Mouse (Mus musculus) brown adipose tissue, adult 24 weeks (tissue): ENCODE data around the gene Gm42957. TPM values are rescaled to one million over a fixed set of nuclear protein-coding genes. Genes with fewer than 3 reads are reported as not detected.
"Not testable (repeated sequence)": the region's sequence is repeated elsewhere in the genome, so short reads cannot be mapped to it uniquely, and the experiment has no call there.

Experiments used
- H3K27ac ChIP-seq: fragments of 200-500 bp; replicated peaks from 2 replicates; pipeline ENCODE4 v1.5.1; 2012; ENCODE audit warnings: low read depth, mild to moderate bottlenecking, low read length
- H3K4me1 ChIP-seq: fragments of 200-500 bp; 2 replicates; pipeline ENCODE4 v1.6.1; 2012; ENCODE audit warnings: low read length, mixed read lengths; ENCODE audit not compliant: control insufficient read depth, insufficient read depth, insufficient read length
- H3K4me3 ChIP-seq: fragments of 200-500 bp; 2 replicates; pipeline ENCODE4 v1.5.1; 2012; ENCODE audit warnings: low read depth, mild to moderate bottlenecking, low read length, moderate library complexity; ENCODE audit not compliant: insufficient read depth
- polyA plus RNA-seq: library from polyadenylated mRNA; stranded (reverse); fragments of >200 nt; gene quantifications from 2 replicates; pipeline ENCODE4 v1.2.4, GENCODE M21; 2012; ENCODE audit not compliant: missing spikeins, insufficient read depth, insufficient read length

Gm42957 gene
- polyA plus RNA-seq, 1 experiment: not detected

DNA sequence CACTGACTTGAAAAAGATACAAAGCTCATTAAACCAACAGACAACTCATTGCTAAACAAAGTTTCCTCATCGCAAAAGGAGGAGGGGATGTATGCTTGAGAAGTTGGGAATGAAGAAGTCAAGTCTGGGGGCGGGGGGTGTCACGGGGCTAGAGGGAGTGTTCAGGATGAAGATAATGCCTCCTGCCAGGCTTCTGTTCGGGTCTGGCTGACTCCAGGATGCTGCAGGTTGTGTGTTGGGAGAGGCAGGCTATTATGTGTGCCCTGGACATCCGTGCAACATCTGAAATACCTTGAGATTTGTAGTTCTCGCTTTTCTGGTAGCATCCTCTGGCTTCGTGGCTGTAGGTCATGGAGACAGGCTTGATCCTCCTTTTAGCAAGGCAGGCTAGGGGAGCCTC lies 43.2 kb downstream of the Gm42957 start:
- Histone ChIP-seq H3K4me1 (no peaks in the 10 kb centered on the region), H3K27ac (no peak overlapping the region), H3K4me3 (no peak overlapping the region)

DNA sequence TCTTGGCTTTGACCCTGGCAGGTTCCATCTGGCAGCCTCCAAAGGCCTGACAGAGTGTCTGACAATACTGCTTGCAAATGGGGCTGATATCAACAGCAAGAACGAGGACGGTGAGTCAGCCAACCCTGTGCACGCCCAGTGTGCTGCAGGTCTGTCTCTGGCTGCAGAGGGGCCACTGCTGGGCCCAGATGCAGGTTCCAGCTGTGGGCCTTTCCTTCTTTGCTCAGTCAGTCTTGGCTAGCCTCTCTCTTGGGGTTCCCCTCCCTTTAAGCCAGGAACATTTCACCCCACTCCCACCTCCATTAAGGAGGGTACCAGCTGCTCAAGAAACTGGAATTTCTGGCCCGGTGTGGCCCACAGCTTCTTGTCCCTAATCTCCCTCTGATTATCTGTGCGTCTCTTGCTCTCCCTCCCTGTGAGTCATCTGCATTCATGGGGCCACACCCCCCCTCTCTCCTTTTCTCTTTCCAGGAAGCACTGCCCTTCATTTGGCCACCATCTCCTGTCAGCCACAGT lies 43.9 kb downstream of the Gm42957 start:
- H3K27ac ChIP-seq: no peak overlapping the region
- H3K4me1 ChIP-seq: no peaks in the 10 kb centered on the region
- no peak overlapping the region for H3K4me3 ChIP-seq

DNA sequence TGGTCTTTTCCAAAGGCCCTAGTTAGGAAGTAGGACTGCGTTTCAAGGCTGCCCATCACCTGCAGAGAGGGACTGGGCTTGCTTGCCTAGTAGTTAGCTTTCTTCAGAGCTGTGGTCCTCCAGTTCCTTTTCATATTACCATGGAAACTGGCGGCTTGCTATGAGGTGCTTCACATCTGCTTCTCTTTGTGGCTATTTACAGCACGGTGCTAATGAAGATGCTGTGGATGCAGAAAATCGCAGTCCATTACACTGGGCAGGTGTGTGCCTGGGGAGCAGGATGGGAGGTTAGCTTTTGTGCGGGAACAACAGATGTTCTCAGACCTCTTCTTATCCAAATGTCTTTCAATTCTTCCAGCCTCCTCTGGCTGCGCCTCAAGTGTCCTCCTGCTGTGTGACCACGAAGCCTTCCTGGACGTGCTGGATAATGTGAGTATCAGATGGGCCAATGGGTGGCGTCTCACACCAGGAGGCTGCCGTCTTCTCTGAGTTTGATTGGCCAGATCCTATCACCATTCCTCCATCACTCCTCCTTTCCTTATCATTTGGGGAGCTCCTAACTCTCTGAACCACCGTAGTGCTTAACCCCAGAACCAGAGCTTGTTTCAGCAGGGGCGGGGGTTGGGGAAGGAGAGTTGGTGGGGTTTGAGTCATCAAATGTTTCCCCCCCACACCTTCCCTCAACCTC lies 45.1 kb downstream of the Gm42957 start:
- H3K4me3 ChIP-seq: no peak overlapping the region
- H3K4me1 ChIP-seq: no peaks in the 10 kb centered on the region
- no peak overlapping the region for H3K27ac ChIP-seq

DNA sequence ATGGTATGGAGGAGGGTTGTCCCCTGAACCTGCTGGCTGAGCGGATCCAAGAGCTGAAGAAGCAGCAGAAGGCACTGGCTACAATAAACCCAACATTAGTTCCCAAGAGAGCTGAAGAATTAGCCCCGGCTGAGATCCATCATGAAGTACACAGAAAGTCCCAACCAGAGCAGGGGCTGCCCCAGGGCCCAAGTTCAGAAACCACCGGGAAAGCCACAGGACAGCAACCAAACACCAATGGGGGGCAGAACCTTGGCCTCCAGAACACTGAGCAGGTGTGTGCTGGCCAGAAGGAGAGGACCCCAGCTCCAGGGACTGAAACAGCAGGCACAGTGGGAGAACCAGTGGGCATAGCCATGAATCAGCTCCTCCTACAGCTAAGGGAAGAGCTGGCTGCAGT lies 48.2 kb downstream of the Gm42957 start:
- H3K4me3 ChIP-seq: no peak overlapping the region
- no peak overlapping the region for H3K27ac ChIP-seq
- no peaks in the 10 kb centered on the region for H3K4me1 ChIP-seq

DNA sequence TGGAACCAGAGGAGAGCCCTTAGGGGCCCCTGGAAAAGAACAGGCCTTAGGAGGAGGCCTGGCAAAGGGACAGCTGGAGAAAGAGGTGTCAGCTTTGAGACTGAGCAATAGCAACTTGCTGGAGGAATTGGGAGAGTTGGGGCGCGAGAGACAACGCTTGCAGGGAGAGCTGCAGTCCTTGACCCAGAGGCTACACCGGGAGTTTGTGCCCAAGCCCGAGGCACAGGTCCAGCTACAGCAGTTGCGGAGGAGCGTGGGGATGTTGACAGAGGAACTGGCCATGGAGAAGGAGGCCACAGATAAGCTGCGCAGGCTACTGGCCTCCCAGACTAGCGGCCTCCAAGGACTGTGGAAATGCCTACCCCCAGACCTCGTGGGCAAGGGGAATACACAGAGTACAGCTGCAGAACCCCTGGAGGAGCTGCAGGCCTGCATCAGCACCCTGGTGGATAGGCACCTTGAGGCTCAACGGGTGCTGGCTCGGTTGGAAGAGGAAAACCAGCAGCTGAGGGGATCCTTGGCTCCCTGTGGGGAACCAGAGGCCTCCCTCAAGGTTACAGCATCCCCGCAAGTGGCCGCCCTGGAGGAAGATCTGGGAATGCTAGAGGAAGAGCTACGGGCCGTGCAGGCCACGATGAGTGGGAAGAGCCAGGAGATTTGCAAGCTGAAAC lies 49.0 kb downstream of the Gm42957 start:
- Histone ChIP-seq H3K4me3 (no peak overlapping the region), H3K4me1 (no peaks in the 10 kb centered on the region), H3K27ac (no peak overlapping the region)

DNA sequence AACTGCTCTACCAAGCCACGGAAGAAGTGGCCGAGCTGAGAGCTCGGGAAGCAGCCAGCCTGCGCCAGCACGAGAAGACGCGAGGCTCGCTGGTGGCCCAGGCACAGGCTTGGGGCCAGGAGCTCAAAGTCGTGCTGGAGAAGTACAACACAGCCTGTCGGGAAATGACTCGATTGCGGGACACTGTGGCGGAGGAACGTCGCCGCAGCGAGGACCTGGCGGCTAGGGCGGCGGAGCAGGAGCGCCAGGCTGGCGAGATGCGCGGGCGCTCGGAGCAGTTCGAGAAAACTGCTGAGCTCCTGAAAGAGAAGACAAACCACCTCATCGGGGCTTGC lies 49.5 kb downstream of the Gm42957 start:
- H3K27ac ChIP-seq: no peak overlapping the region
- H3K4me3 ChIP-seq: 0 out of 2 replicates have a peak overlapping the region, but pooled peaks have one; percentile 23
- H3K4me1 ChIP-seq: no peaks in the 10 kb centered on the region

DNA sequence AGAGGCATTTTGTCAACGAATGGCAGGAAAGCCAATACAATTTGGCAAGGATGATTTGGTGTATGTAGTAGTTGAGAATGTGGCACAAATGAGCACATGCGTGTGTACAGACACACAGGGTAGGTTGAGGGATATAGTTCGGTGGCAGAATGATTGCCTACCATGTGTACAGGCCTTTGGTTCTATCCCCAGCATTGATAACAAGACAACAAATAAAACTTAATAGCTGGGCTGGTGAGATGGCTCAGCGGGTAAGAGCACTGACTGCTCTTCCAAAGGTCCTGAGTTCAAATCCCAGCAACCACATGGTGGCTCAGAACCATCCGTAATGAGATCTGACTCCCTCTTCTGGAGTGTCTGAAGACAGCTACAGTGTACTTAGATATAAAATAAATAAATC lies 50.8 kb downstream of the Gm42957 start:
- not testable (repeated sequence) for H3K27ac ChIP-seq, H3K4me1 ChIP-seq, H3K4me3 ChIP-seq

DNA sequence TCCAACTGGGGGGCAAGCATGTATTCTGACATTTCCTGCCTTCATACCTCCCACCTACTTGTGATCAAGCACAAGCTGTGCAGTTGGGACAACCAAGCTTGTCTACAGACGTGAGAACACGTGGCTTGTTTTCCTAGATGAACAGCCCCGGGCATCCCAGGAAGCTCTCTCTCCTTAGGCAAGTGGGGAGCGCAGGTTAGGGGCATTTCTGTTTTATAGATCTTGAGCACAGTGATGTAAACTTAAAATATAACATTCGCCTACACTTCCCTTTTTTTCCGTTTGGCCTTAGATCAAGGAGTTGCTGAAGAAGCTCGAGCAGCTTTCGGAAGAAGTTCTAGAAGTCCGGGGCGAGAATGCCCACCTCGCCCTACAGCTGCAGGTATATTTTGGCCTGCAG lies 53.6 kb downstream of the Gm42957 start:
- Histone ChIP-seq H3K4me1 (no peaks in the 10 kb centered on the region), H3K27ac (no peak overlapping the region), H3K4me3 (no peak overlapping the region)

DNA sequence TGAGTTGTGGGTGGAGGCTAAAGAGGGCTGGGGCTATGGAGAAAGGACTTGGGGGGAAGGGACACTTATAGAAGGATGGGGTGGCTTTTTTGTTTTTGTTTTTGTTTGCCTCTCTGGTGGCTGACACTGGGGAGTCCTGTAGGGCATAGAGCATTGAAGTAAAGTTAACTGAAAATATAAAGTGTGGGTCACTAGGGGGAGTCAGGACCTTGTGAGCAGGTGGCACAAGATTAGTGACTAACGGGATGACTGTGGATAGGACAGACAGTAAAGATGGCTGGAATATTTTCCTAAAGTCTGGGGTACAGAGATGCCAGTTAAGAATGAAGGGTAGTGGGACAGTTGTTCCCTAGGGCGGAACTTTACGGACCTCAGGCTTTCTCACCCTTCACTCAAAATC lies 55.0 kb downstream of the Gm42957 start:
- H3K4me3 ChIP-seq: no peak overlapping the region
- H3K27ac ChIP-seq: no peak overlapping the region
- H3K4me1 ChIP-seq: no peaks in the 10 kb centered on the region

DNA sequence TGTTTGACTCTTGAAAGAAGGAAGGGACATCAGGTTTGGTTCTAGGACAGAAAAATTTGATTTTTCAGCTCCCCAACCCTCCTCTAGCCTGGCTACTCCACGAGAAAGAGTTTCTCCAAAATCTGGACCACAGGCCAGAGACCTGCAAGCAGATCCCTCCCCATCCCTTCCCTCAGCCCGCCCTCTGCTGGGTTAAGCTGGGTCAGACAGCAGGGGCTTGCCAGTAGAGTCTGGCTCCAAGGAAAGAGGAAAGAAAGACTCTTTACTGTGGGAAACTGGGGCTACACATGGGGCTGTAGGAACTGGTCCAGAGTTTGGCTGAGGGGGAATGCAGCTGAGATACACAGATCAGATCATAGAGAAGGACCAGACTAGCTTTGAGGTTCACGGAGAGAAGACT lies 57.2 kb downstream of the Gm42957 start:
- no peaks in the 10 kb centered on the region for H3K4me1 ChIP-seq
- H3K27ac ChIP-seq: no peak overlapping the region
- no peak overlapping the region for H3K4me3 ChIP-seq

DNA sequence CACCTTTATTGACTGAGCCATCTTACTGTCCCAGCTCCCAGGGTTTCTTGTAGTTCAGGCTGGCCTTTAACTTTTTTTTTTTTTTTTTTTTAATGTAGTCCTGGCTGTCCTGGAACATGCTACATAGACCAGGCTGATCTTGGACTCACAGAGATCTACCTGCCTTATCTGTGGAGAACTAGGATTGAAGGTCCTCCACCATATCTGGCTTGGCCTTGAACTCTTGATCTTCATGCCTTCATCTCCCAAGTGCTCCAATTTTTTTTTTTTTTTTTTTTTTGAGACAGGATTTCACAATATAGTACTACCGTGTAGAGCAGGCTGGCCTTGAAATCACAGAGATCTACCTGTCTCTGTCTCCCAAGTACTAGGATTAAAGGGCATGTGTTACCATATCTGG lies 58.3 kb downstream of the Gm42957 start:
- Histone ChIP-seq H3K27ac (no peak overlapping the region), H3K4me1 (no peaks in the 10 kb centered on the region), H3K4me3 (no peak overlapping the region)

DNA sequence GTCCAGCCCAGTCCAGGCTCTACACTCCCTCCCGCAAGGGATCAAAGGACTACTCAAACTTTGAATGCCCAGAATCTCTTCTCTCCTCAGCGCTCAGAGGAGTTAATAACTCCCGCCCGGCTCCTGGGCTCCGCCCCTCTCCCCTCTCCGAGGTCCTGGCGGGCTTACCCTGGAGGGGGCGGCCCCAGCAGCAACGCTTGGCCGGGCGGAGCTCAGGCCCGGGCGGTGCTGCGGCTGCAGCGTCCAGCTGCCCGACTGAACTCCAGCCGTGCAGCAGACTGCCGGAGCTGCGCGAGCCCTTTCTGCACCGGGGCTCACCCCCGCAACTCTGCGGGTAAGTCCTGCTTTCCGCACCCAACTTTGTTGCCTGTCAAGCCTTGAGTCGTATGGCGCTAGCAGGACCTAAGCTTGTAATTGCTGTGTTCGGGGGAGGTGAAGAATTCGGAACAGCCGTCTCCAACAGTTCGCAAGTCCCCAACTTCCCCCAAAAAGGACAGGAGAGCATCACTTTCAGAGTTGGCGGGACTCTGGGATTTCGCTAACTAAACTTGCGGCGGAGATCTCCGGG lies 61.0 kb downstream of the Gm42957 start, which contains the start of gene Pias3:
Gene Pias3 (plus strand): TSS at position 187 of the 568 bp plus-strand sequence.
- H3K4me1 ChIP-seq: no peaks in the 10 kb centered on the region
- H3K4me3 ChIP-seq: peak within 1 kb of the TSS; percentile 95
- peak within 1 kb of the TSS; percentile 61 for H3K27ac ChIP-seq

DNA sequence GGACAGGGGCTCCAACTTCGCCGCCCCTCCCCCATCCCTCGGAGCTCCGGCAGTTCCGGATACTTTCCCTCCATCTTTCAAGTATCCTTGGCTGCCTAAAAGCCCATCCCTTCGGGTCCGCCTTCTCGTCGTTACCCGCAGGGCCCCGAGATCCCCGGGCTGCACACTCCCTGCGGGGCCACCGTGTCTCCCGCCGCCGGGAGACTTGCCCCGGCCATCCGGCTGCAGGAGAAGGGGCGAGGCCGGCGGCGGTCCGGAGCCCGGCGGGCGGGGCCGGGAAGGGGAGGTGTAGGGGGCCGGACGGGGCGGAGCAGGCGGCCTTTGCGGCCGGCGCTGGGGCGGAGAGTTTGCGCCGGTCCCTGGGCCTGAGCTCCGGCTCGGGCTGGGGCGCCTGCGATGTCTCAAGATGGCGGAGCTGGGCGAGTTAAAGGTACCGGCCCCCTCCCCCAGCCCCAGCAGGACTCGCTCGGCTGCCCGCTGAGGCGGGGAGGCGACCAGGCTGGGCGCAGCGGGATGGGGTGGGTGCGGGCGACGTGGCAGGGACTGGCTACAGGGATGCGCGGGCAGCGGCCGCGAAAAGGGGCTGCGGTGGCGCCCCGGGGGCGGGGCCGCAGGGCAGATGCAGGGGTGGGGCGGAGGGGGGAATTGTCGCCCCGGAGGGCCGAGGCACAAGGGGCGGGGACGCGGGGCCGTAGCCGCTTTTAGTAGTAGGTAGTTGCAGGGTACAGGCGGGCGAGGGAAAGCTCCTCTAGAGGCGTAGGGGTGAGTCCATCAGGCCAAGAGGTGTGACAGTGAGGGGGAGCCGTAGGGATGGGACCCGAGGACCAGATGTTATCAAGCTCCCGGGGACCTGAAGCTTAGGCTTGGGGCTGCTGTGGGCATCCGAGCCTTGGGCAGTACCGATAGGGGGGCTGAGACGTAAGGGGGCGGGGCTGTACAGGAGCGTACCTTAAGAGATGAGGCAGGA lies 61.8 kb downstream of the Gm42957 start:
- Histone ChIP-seq H3K27ac (peak overlapping the region; percentile 61), H3K4me3 (peak overlapping the region; percentile 95), H3K4me1 (no peaks in the 10 kb centered on the region)

DNA sequence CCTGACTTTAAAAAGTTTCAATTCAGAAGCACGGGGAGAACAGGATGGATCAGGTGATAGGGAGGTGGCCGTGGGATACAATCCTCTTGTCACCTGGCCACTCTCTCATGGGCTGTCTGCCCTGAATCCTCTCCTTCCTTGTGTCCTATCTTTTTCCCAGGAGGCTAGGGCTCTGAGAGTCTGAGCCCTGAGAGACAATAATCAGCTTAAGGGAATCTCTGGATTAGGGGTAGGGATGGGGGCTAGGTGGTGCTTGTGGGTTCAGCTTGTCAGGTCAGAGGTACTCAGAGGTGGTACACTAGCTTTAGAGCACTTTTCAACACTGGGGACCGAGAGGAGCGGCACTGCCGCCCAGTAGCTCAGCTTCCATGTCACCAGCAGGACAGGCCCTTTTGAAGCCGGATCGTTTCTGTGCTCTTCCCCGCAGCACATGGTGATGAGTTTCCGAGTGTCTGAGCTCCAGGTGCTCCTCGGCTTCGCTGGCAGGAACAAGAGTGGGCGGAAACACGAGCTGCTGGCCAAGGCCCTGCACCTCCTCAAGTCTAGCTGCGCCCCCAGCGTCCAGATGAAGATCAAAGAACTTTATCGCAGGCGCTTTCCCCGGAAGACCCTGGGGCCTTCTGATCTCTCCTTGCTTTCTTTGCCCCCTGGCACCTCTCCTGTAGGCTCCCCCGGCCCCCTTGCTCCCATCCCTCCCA lies 63.9 kb downstream of the Gm42957 start:
- no peaks in the 10 kb centered on the region for H3K4me1 ChIP-seq
- H3K4me3 ChIP-seq: no peak overlapping the region
- H3K27ac ChIP-seq: no peak overlapping the region
